Mouse (Mus musculus) right cerebral cortex, postnatal 10 days (tissue): Measurements from ENCODE around the gene 4933407L21Rik.

ENCODE experiments used
- DNase-seq, 2 experiments: peaks; one replicate each; pipeline ENCODE4 v3.0.0; 2021; ENCODE audit warnings: low spot score in 2 of 2

Gene 4933407L21Rik

GRCm38 (mm10) chr1:85928057-85928687 lies at the start of gene 4933407L21Rik:
Gene 4933407L21Rik (plus strand): TSS chr1:85928483.
- DNase-seq = peak; percentile 89 to 95

GRCm38 (mm10) chr1:85882003-85882402 lies 46.3 kb upstream of the 4933407L21Rik start:
- DNase-seq = no peak

GRCm38 (mm10) chr1:85887221-85887620 lies 41.1 kb upstream of the 4933407L21Rik start:
- no peak for DNase-seq

DNA sequence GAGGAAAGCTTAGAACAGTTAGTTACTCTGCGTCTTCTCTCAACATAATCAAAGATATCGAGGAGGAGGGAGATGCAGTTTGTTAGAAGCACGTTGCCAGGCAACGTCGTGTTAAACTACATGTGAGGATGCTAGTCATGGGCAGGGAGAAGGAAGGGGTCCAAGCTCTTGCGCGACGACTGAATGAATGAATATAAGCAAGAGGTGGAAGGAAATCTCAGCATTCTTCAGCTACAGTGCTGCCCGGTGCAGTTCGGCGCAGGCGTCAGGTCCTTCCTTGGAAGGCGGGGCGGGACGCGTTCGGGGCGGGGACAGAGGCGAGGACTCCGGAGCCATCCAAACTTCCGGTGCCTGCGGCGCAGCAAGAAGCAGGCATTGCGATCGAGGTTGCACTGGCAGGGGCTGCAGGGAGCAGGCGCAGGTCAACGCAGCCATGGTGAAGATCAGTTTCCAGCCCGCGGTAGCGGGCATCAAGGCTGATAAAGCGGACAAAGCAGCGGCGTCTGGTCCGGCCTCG lies 34.0 kb upstream of the 4933407L21Rik start, which contains the start of gene Itm2c:
Gene Itm2c, plus strand, starts transcription at position 51 of the 517 bp plus-strand sequence.
- peak; percentile 94 for DNase-seq

GRCm38 (mm10) chr1:85894748-85895360 lies 33.4 kb upstream of the 4933407L21Rik start:
- DNase-seq = peak; percentile 78 to 81

DNA sequence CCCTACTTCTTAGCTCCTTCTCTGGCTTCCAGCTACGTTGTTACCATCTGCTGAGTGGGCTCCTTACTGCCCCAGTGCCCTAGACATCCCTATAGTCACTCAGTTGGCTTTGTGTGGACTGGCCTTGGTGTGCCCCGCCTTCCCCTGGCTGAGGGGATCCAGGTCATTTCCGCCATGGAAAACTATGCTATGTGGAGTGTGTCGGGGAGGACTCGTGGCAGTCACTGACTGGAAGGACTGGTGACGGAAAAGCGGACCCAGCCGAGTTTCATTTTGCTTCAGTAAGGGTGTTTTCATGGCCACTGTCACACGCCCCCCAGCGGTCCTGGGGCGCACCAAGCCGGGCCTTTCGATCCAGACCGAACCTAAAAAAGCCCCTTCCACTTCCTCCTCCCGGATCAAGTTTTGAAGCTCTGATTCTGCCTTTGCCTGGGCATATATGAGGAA lies 32.9 kb upstream of the 4933407L21Rik start:
- DNase-seq = peak; percentile 82

- DNase-seq = no peak
Observed at GRCm38 (mm10) chr1:85896110-85896509, 32.2 kb upstream of the 4933407L21Rik start.

DNA sequence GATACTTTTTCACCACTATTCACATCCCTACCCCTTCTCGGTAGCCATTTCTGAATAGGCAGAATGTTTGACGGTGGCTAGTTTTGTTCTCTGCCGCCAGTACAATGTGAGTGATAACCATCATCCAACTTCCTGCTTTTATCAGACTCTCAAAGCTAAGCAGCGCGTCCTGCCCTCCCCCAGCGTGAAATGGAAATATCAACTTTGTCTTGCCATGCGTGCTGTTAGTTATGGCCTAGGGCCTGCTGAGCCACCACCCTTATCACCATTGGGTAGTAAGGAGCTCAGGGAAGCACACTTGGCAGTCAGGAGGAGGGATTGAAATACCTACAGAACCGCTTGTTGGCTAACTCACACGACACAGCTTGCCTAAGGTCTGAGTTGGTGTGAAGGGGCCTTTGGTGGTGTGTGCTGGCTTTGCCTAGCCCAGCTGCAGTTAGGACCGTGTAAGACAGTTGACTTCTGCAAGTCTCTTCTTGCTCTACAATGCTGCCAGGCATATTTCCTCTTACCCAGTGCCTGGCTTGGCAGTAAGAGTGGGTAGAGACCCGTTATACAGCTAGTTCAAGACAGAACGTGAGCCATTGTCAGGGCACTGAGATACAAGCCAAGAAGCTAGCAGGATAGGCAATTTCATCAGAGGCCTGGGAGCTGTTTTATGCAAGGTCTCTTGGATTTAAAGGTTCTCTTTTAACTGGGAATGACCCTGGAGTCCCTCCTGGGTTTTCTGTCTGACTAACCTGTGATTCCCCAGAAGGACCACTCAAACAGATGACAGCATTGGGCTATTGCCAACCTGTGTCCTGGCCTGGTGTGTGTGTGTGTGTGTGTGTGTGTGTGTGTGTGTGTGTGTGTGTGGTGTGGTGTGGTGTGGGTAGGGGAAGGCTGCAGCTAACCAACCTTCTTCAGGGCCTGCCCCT lies 31.2 kb upstream of the 4933407L21Rik start:
- DNase-seq = peak in 1 of 2 experiments; percentile 46

DNA sequence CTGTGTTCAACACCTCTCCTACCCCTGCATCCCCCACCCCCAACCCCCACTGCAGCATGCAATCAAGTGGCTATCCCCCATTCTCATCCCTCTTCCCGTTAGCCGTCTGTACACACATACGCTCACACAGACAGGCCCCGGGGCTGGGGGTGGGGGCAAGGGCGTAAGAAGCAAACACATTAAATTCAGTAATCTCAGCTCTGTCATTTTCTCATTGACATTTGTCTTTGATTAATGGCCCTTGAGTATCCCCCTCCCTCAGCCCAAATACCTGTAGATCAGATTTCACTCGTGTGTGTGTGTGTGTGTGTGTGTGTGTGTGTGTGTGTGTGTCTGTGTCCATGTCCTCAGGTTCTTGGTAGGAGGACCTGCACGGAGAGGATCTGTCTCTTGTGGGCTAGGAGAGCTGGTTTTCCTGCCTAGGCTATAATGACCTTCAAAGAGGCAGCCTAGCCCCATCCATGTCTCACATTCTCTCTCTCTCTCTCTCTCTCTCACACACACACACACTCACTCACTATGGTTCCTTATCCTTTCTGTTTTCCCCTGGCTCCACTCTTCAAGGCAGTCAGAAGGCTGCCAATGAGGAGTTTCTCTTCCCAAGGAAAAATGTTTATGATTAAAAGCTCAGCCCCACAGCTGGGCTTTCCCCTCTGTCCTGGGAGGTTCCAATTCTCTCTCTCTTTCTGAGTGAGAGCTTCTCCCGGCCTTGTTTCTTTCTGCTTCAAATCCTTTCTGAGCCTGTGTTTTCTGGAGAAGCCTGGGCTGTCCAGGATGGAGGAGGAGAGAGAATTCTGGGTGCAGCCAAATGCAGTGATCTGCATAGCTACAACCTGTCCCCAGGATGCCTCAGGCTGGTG lies 30.2 kb upstream of the 4933407L21Rik start:
- DNase-seq = peak in 1 of 2 experiments; percentile 27

DNA sequence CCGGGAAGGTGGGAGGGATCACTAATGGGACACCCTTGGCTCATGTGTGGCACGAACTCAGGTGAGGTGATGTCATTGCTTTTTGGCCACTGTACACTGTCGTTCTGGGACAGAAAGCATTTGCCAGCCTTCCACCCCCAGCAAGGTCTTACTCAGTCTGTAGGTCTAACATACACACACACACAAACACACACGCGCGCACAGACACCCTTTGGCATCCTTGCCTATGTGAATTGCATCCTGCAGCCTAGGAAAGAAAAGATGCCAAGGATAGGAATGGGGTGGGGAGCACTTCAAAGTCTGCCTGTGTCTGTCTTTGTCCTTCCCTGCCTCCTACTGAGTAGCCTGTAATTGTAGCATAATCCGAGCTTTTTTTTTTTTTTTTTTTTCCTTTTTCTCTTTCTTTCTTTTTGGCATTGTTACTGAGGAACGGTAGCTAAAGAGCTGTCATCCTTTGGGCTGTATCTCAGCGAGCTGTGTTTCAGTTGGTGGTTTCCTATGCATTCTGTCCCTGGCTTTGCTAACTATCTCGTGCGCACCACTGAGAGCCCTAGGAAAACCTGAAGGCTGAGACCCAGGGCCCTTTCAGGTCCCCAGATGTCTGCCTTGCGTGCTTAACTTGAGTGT lies 29.4 kb upstream of the 4933407L21Rik start:
- peak in 1 of 2 experiments; percentile 70 for DNase-seq

- peak; percentile 54 to 74 for DNase-seq
Observed at GRCm38 (mm10) chr1:85899388-85899761, 28.9 kb upstream of the 4933407L21Rik start.

- DNase-seq = peak in 1 of 2 experiments; percentile 54
Observed at GRCm38 (mm10) chr1:85900521-85901333, 27.6 kb upstream of the 4933407L21Rik start.

DNA sequence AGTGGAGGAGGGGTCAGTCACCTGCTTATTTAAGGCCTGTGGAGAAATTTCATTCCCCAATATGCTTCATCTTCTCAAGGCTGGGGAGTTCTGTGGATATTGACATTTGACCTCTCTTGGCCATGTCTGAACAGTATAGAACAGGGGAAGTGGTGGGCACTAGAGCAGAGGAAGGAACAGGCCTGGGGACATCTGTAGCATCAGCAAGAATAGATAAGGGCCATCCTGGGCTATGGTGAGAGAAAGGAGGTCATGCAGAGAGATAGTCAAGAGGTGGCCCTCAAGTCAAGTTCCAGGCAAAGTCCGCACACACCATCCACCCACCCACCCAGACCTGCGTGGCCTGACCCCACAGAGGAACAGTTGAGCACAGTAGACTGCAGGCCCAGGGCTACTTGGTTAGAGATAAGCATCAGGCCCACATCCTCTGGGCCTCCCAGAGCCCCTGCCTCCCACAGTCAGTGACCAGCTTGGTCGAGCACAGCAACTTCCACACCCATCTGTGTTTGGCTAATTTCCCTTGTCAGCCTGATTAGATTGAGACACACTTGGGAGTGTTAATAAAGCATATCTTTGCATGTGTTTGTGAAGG lies 26.7 kb upstream of the 4933407L21Rik start:
- no peak for DNase-seq

GRCm38 (mm10) chr1:85902108-85902561 lies 26.1 kb upstream of the 4933407L21Rik start:
- peak; percentile 67 to 73 for DNase-seq

- DNase-seq = no peak
Observed at GRCm38 (mm10) chr1:85906892-85907291, 21.4 kb upstream of the 4933407L21Rik start.

GRCm38 (mm10) chr1:85908754-85909590 lies 19.3 kb upstream of the 4933407L21Rik start:
- peak in 1 of 2 experiments; percentile 37 for DNase-seq

- DNase-seq = no peak
Observed at GRCm38 (mm10) chr1:85913078-85913755, 15.1 kb upstream of the 4933407L21Rik start.

DNA sequence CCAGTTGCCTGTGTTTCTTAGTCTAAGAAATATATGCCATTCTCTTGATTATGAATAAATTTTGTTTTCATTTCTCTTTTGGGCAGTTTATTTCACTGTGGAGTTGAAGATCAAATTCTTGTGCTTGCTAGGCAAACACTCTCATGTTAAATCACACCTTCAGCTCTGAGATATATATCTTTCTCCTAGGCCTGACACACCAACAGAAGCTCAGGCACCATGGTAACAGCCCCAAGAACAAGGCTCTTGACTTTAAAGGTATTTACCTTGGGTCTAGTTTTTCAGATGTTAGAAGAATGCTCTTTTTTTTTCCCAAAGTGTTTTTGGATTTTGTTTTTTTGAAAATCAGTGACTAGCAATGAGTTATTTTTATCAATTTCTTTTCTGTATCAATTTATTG lies 12.4 kb upstream of the 4933407L21Rik start:
- no peak for DNase-seq
